Mouse (Mus musculus) ovary, postnatal 14 days (tissue): ENCODE measurements around the gene Gpi1.
"Not testable (repeated sequence)": the region's sequence is repeated elsewhere in the genome, so short reads cannot be mapped to it uniquely, and the experiment has no call there.

Experiments
- DNase-seq: peaks from one replicate; pipeline ENCODE4 v3.0.0; 2022; ENCODE audit warnings: low spot score

Gpi1 gene

GRCm38 (mm10) chr7:34229691-34230111, 435 bp downstream of the Gpi1 start:
- DNase-seq: peak; percentile 16

- DNase-seq: no peak
Observed at GRCm38 (mm10) chr7:34229153-34229552, 983 bp downstream of the Gpi1 start.

- DNase-seq: peak; percentile 15
Observed at GRCm38 (mm10) chr7:34228641-34229040, 1.5 kb downstream of the Gpi1 start.

GRCm38 (mm10) chr7:34226846-34227245, 3.3 kb downstream of the Gpi1 start:
- no peak for DNase-seq

- DNase-seq: no peak
Observed at GRCm38 (mm10) chr7:34226086-34226485, 4.0 kb downstream of the Gpi1 start.

- DNase-seq: no peak
Observed at GRCm38 (mm10) chr7:34224308-34224707, 5.8 kb downstream of the Gpi1 start.

GRCm38 (mm10) chr7:34222340-34222739, 7.8 kb downstream of the Gpi1 start:
- DNase-seq: no peak

- no peak for DNase-seq
Observed at GRCm38 (mm10) chr7:34221594-34222250, 8.4 kb downstream of the Gpi1 start.

GRCm38 (mm10) chr7:34218496-34218895, 11.6 kb downstream of the Gpi1 start:
- DNase-seq: no peak

GRCm38 (mm10) chr7:34216474-34216873, 13.7 kb downstream of the Gpi1 start:
- no peak for DNase-seq

GRCm38 (mm10) chr7:34215481-34215880, 14.7 kb downstream of the Gpi1 start:
- DNase-seq: no peak

- DNase-seq: no peak
Observed at GRCm38 (mm10) chr7:34214644-34215043, 15.5 kb downstream of the Gpi1 start.

GRCm38 (mm10) chr7:34213281-34213680, 16.9 kb downstream of the Gpi1 start:
- no peak for DNase-seq

- DNase-seq: no peak
Observed at GRCm38 (mm10) chr7:34208027-34208745, 21.9 kb downstream of the Gpi1 start.

GRCm38 (mm10) chr7:34206331-34206730, 23.8 kb downstream of the Gpi1 start:
- no peak for DNase-seq

- DNase-seq: not testable (repeated sequence)
Observed at GRCm38 (mm10) chr7:34202147-34202546, 28.0 kb downstream of the Gpi1 start.

- no peak for DNase-seq
Observed at GRCm38 (mm10) chr7:34200829-34201228, 29.3 kb downstream of the Gpi1 start.

- no peak for DNase-seq
Observed at GRCm38 (mm10) chr7:34198346-34198745, 31.8 kb downstream of the Gpi1 start.

- DNase-seq: peak; percentile 93
Observed at GRCm38 (mm10) chr7:34196132-34197128, 33.7 kb downstream of the Gpi1 start, which contains the start of gene Pdcd2l. Pdcd2l (minus strand) TSS chr7:34196661.

- no peak for DNase-seq
Observed at GRCm38 (mm10) chr7:34195632-34196031, 34.5 kb downstream of the Gpi1 start.

GRCm38 (mm10) chr7:34192825-34193224, 37.3 kb downstream of the Gpi1 start:
- no peak for DNase-seq

GRCm38 (mm10) chr7:34189376-34189989, 40.7 kb downstream of the Gpi1 start:
- no peak for DNase-seq
